Mouse (Mus musculus): ENCODE data around the gene Atp5f1.

DNA sequence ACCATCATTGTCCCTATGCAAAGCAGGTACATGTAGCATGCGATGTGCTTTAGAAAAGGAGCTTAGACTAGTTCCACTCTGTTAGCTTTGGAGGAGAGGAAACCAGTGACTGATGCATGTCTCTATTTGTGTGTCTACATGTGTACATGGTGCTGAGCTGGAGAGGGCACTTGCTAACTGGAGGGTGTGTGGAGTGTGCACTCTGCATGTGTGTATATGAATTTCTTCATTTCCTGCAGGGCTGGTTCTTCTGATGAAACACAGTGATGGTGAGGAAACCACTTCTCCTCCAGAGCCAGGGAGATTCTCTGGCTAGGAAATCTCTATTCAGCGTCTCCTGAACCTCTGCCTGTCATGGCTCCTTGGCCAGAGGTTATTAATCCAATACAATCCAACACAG, 14.3 kb upstream of the Atp5f1 start:
- no peak for TF ChIP-seq CTCF (IDR thresholded peaks at IDR 0.05; ENCODE audit: insufficient read depth, low read depth, low read length)
- no peak for TF ChIP-seq POLR2A (IDR thresholded peaks at IDR 0.05; ENCODE audit: insufficient read depth, low read depth, low read length)
